Mouse (Mus musculus): Measurements from ENCODE around the gene Cyp11a1.

- TF ChIP-seq EP300 (optimal IDR thresholded peaks at IDR 0.05) = no peak
- no peak for TF ChIP-seq CTCF (IDR thresholded peaks at IDR 0.05; ENCODE audit: low read depth)
Measured at GRCm38 (mm10) chr9:58043496-58044017, 37.3 kb downstream of the Cyp11a1 start.

All from stomach, postnatal 0 days (tissue).